Mouse (Mus musculus): ENCODE data around the gene Mdm2. TPM values are rescaled to one million over a fixed set of nuclear protein-coding genes. Genes with fewer than 3 reads are reported as not detected.

Mdm2 gene
- polyA plus RNA-seq, 1 experiment, result 55.7 TPM

DNA sequence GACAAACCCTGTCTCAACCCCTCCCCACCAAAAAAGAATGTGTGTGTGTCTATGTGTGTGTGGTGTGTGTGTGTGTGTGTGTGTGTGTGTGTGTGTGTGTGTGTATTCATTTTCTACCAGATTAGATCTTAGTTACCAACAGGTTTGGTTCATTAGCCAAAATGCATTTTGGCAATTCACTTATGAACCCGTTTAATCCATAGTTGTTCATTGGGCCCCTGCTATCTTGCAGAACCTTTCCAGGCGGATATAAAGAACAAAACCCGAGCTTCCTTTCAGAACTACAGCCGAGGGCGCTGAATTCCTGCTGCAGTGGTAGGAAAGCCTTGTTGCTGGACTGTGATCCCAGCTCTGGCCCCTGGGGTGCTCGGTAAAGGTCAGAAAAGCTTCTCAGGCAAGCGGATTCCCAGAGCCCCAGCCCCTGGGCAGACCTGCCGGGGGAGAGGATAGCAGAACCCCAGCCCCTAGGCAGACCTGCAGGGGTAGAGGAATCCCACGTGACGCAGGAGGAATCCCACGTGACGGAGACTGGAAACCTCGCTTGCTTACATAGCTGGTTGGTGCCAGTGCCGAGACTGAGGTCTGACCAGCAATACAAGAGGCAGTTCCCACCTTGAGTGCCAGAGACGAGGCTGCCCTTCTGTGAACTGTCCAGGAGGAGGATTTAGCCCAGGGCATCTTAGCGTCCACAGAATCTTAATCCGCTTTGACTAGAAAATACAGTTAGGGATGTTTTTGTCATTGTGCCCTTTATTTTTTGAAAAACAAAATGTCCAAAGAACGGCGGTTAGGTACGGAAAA is 69.0 kb downstream of the Mdm2 start:
- Histone ChIP-seq H3K27ac (ENCODE audit: control insufficient read depth, insufficient read depth, low read depth, low read length, poor library complexity) (no peak overlapping the region), H3K4me1 (ENCODE audit: control insufficient read depth, insufficient read depth, low read length) (peaks cover 3% of the 10 kb centered on the region), H3K4me3 (replicated peaks; ENCODE audit: control insufficient read depth, low read depth, low read length) (no peak overlapping the region)
- TF ChIP-seq POLR2A (IDR thresholded peaks at IDR 0.05; ENCODE audit: borderline replicate concordance, control insufficient read depth, low read depth, low read length) (no peak), CTCF (IDR thresholded peaks at IDR 0.05; ENCODE audit: control insufficient read depth, insufficient read depth, low read length) (no peak)
- WGBS, result 87% methylated on average over 20 of the region's 20 CpGs

DNA sequence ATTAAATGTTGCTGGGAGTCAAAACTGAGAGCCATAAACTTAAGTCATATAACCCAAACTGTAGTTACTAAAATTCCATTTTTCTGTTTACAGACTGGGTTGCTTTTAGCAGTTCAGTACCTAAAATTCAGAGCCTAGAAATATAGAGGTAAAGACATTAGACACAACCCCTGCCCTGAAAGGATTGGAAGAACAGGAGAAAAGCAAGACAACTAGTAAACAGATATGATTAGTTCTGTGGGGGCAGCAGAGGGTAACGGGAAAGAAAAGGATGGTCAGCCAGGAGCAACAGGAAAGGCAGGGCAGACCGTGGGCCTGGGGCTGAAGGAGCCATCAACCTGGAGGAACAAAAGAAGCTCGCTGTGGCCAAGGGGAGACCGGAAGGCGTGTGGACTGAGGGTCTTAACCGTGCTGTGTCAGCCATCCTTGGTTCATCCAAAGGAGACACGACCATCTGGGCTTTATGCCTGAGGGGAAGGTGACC is 69.9 kb downstream of the Mdm2 start:
- Histone ChIP-seq H3K4me1 (ENCODE audit: control insufficient read depth, insufficient read depth, low read length) (peaks cover 2% of the 10 kb centered on the region), H3K27ac (ENCODE audit: control insufficient read depth, insufficient read depth, low read depth, low read length, poor library complexity) (no peak overlapping the region), H3K4me3 (replicated peaks; ENCODE audit: control insufficient read depth, low read depth, low read length) (no peak overlapping the region)
- WGBS, result 82% methylated on average over 7 of the region's 7 CpGs
- TF ChIP-seq POLR2A (IDR thresholded peaks at IDR 0.05; ENCODE audit: borderline replicate concordance, control insufficient read depth, low read depth, low read length) (no peak), CTCF (IDR thresholded peaks at IDR 0.05; ENCODE audit: control insufficient read depth, insufficient read depth, low read length) (no peak)

DNA sequence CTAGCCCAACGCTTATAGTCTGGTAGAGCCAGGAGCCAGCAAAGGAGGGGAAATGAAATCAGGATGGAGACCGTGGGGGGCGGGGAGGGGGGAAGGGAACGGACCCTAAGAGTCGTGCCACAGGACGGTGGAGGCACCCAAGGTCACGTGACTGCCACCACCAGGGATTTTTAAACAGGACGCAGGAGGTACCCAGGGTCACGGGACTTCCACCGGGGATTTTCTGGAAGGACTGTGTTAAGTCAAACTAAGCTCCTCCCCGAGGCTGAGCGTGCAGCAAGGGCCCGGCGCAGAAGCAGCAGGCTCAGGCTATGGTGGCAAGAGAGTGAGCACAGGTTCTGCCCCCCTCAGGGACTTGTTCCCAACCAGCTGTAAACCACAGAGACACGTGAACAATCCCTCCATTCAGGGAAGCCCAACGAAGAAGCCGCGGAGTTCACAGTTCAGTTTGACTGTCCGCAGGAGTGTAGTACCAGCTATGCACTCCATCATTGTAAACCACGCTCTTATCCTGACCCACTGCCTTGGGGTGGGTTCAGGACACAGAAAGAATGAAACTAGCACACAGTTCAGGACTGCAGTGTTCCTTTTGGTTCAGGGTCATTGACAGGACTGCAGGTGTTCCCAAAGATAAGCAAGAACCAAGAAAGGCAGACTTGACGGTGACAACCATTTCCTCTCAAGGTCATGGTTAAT is 70.5 kb downstream of the Mdm2 start:
- 6% methylated on average over 21 of the region's 21 CpGs for WGBS
- no peak overlapping the region for H3K27ac ChIP-seq (ENCODE audit: control insufficient read depth, insufficient read depth, low read depth, low read length, poor library complexity)
- no peak overlapping the region for H3K4me3 ChIP-seq (replicated peaks; ENCODE audit: control insufficient read depth, low read depth, low read length)
- TF ChIP-seq CTCF (IDR thresholded peaks at IDR 0.05; ENCODE audit: control insufficient read depth, insufficient read depth, low read length) (no peak), POLR2A (IDR thresholded peaks at IDR 0.05; ENCODE audit: borderline replicate concordance, control insufficient read depth, low read depth, low read length) (no peak)
- H3K4me1 ChIP-seq (ENCODE audit: control insufficient read depth, insufficient read depth, low read length), result peaks cover 2% of the 10 kb centered on the region

DNA sequence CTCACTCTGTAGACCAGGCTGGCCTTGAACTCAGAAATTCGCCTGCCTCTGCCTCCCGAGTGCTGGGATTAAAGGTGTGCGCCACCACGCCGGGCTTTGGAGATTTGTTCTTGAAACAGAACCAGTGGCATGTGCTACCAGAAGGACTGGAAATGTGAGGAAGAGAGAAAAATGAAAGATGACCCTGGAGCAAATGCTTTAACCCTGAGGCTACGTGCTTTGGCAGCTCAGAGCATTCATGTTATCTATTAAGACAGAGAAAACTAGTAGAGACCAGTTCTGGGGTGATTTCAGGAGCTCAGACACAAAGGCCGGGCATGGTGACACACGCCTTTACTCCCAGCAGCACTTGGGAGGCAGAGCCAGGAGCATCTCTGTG is 71.3 kb downstream of the Mdm2 start:
- TF ChIP-seq CTCF (IDR thresholded peaks at IDR 0.05; ENCODE audit: control insufficient read depth, insufficient read depth, low read length) (no peak), POLR2A (IDR thresholded peaks at IDR 0.05; ENCODE audit: borderline replicate concordance, control insufficient read depth, low read depth, low read length) (no peak)
- Histone ChIP-seq H3K4me3 (replicated peaks; ENCODE audit: control insufficient read depth, low read depth, low read length) (no peak overlapping the region), H3K4me1 (ENCODE audit: control insufficient read depth, insufficient read depth, low read length) (peaks cover 2% of the 10 kb centered on the region), H3K27ac (ENCODE audit: control insufficient read depth, insufficient read depth, low read depth, low read length, poor library complexity) (no peak overlapping the region)
- WGBS, result 83% methylated on average over 8 of the region's 8 CpGs

Other genes with a start within 250 kb of the Mdm2 start
- gene Cpm, start 81.3 kb downstream of the Mdm2 start, polyA plus RNA-seq (2011; ENCODE audit: insufficient read depth, insufficient read length, low replicate concordance, missing spikeins), result 2.6 and 11.6 TPM in 2 replicates
- gene Slc35e3, start 35.6 kb upstream of the Mdm2 start, polyA plus RNA-seq (2011; ENCODE audit: insufficient read depth, insufficient read length, low replicate concordance, missing spikeins), result 4.3 and 8.3 TPM in 2 replicates
- gene Nup107, start 81.9 kb upstream of the Mdm2 start, polyA plus RNA-seq (2011; ENCODE audit: insufficient read depth, insufficient read length, low replicate concordance, missing spikeins), result 22.8 and 31.1 TPM in 2 replicates
- gene Rap1b, start 135.3 kb upstream of the Mdm2 start, polyA plus RNA-seq (2011; ENCODE audit: insufficient read depth, insufficient read length, low replicate concordance, missing spikeins), result 119 and 178 TPM in 2 replicates